Mouse (Mus musculus): Measurements from ENCODE around the gene Chrne.
"Not testable (repeated sequence)": the region's sequence is repeated elsewhere in the genome, so short reads cannot be mapped to it uniquely, and the experiment has no call there.

Chrne gene

DNA sequence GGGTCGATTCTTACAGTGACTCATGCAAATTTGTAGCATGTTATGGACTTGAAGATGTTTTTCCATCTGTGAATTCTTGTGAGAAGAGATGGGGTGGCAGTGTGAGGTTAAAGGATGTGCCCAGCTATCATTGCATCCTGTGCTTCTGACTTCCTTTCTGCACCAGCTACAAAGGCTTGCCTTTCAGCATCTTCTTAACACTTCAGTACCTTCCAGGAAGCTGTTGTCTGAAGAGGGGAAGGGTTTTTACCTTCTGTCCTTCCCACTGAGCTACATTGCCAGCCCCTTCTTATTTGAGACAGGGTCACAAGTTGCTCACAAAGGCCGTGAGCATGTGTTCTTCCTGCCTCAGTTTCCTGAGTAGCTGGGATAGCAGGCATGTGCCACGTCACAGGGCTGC lies 38.1 kb downstream of the Chrne start:
- no peak for DNase-seq

DNA sequence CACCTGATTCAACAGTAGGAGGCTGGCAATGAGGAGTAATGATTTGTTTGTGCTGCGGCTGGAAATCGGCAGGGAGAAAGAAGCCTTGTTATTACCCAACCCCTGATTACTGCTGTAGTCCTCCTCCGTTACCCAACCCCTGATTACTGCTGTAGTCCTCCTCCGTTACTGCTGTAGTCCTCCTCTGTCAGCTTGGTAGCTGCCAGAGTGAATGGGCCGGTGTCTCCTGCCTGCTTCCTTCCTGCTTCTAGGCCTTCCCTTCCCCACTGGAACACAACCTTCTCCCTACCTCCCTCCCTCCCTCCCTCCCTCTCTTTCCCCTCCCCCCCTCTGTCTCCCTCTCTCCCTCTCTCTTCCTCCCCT lies 38.7 kb downstream of the Chrne start:
- no peak for DNase-seq

DNA sequence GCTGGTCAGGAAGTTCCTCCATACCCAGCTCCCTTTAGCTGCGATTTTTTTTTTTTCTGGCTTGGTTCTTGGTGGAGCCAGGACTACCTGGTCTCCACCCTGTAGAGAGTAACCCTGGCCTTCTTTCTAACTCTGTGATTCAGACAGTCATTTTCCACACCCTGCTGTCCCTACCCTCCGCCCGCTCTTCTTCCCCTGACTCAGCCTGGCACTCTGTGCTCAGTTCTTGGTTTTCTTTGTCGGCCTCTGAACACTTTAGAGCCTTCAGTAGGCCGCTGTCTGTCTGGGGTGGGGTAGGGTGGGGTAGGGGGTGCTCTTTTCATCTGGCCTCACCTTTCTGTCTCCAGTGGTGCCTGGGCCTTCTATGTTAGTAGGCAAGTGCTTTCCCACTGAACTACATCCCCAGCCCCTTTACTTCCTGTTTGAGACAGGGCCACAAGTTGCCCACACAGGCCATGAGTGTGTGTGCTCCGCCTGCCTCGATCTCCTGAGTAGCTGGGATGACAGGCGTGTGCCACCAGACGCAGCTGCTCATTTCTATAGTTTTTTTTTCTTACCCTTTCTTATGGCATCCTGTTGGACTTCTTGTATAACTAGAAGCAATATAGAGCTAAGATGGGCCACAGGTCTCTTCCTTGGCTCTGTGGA lies 39.2 kb downstream of the Chrne start:
- no peak for DNase-seq

DNA sequence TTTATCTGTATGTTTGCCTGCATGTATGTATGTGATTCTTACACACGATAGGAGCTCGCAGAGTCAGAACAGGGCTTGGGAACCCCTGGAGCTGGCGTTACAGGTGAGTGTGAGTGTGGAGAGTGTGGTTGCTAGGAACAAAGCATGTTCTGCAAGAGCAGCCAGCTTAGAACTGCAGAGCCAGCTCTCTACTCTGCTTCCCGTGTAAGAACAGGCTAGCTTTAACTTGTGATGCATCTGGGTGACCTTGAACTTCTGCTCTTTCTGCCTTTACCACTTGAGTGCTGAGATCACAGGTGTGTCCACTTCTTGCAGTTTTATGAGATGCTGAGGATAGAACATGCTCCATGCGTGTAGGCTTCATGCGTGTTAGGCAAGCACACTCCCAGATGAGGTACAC lies 40.1 kb downstream of the Chrne start:
- no peak for DNase-seq

- DNase-seq, result no peak
Observed at GRCm38 (mm10) chr11:70577201-70577600, 41.8 kb downstream of the Chrne start.

DNA sequence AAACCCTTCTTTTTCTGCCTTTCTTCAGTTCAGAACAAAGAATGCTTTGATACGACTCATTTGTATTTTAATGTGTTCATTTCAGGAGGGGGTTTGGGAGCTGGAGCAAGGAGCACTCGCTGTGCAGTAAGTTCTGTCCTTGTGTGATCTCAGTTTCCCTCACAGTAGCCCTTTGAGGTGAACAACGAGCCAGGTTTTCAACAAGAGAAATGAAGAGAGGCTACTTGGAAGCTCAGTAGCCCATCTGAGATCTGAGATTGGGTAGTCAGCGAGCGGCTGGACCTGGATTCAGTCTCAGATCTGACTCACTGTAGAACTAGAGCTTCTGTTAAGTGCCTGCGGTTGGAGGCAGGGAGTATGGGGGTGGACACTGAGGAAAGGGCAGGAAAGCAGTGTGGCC lies 45.1 kb downstream of the Chrne start:
- no peak for DNase-seq

DNA sequence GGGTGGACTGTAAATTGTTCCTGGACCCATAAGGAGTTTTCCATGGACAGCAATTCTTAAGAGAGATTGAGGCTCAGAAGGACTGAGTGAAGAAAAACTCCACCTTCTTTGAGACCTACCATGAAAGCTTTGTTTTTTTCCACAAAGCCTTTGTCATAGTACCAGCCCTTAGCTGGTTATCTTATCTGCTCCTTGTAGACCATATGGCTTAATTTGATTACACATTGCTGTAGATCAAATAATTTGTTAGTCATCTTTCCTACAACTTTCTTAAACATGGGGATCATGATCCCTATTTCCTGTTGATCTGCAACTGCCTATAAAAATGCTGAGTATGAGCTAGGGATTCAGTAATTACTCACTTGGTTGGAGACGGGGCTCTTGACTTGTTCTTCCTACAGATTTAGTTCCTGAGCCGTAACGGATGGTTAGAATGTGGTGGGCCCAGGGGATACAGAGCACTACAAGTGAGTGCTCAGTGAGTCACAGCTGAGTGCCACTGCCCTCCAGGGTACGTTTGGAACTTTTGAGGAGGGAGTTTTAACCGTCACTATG lies 46.6 kb downstream of the Chrne start:
- DNase-seq, result no peak

GRCm38 (mm10) chr11:70571641-70572040 lies 47.4 kb downstream of the Chrne start:
- DNase-seq, result no peak

GRCm38 (mm10) chr11:70570614-70571013 lies 48.4 kb downstream of the Chrne start:
- not testable (repeated sequence) for DNase-seq

- no peak for DNase-seq
Observed at GRCm38 (mm10) chr11:70566586-70566985, 52.4 kb downstream of the Chrne start.
